Mouse (Mus musculus) ES-Bruce4 (cell line): ENCODE measurements around the gene Gpr65.

Experiments used
- EP300 ChIP-seq: IDR thresholded peaks from 2 replicates; pipeline ENCODE4 v1.6.1; 2011; ENCODE audit warnings: low read depth, low read length; ENCODE audit not compliant: insufficient read depth
- POLR2A ChIP-seq: IDR thresholded peaks from one replicate; pipeline ENCODE4 v1.8.1; 2011; ENCODE audit warnings: low read length; ENCODE audit not compliant: insufficient read depth

DNA sequence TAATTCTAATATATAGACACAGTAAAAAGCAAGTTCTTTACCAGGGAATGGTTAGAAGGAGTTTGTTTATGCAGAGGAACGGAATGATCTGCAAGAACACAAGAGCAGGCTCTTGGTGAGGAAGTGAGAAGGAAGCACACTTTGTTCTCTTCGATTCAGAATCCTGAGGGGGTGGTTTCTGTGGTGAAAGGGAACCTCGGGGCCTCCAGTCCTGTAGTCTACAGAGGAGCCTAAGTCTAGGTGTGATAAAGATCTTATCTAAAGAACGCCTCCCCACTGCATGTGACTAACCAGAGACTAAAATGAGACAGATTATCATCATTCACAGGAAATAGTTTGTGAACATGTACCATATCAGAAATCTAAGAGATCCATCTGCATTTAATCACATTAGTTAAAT is 21.6 kb upstream of the Gpr65 start:
- TF ChIP-seq POLR2A (no peak), EP300 (no peak)
